Mouse (Mus musculus) kidney, adult 2 months (tissue): Measurements from ENCODE around the gene Cacnb4.

Experiments used
- CTCF ChIP-seq: fragments of 200-500 bp; conservative IDR thresholded peaks from 2 replicates; pipeline ENCODE4 v1.5.1; 2011; ENCODE audit warnings: low read depth, mild to moderate bottlenecking, control low read depth, low read length, moderate library complexity, mixed read lengths; ENCODE audit not compliant: insufficient read depth, insufficient read length
- POLR2A ChIP-seq: fragments of 200-500 bp; IDR thresholded peaks from one replicate; pipeline ENCODE4 v1.6.1; 2011; ENCODE audit warnings: low read depth, low read length, control low read depth

DNA sequence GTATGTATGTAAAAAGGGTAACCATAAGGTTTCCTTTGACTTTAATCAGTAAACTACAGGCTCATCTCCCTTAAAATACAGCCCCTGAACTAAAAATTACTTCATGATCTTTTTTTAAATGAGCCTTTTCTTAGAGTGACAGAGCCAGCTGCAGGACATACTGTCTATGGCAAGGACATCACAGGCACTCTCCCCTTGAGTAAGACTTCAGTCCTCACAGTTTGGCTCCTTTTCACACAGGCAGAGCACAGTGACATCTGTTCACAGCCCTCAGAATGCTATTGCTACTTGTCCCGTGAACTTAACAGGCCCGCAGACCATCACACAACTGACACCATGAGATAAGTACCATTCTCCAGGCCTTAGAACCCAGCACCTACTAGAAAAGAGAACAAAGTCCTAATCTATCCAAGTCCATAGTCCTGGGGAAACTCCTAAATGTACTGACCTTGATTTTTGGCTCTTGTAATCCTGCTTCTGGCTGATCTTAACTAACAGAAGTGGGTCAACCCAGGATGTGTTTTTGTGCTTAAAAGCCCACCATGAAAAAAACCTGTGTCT is 286.1 kb downstream of the Cacnb4 start:
- no peak for TF ChIP-seq CTCF
- no peak for TF ChIP-seq POLR2A
